Mouse (Mus musculus): ENCODE measurements around the gene Arl8a. TPM values are rescaled to one million over a fixed set of nuclear protein-coding genes. Genes with fewer than 3 reads are reported as not detected.
A peak's percentile ranks its signal among the peaks of the same experiment; 100 is the strongest.
"Not testable (repeated sequence)": the region's sequence is repeated elsewhere in the genome, so short reads cannot be mapped to it uniquely, and the experiment has no call there.

The Arl8a gene
- 8.9 and 10.5 TPM in 2 replicates for polyA plus RNA-seq (2015; fragmentation: Nextera tagmentation; extraction: Ambion mirVana)

DNA sequence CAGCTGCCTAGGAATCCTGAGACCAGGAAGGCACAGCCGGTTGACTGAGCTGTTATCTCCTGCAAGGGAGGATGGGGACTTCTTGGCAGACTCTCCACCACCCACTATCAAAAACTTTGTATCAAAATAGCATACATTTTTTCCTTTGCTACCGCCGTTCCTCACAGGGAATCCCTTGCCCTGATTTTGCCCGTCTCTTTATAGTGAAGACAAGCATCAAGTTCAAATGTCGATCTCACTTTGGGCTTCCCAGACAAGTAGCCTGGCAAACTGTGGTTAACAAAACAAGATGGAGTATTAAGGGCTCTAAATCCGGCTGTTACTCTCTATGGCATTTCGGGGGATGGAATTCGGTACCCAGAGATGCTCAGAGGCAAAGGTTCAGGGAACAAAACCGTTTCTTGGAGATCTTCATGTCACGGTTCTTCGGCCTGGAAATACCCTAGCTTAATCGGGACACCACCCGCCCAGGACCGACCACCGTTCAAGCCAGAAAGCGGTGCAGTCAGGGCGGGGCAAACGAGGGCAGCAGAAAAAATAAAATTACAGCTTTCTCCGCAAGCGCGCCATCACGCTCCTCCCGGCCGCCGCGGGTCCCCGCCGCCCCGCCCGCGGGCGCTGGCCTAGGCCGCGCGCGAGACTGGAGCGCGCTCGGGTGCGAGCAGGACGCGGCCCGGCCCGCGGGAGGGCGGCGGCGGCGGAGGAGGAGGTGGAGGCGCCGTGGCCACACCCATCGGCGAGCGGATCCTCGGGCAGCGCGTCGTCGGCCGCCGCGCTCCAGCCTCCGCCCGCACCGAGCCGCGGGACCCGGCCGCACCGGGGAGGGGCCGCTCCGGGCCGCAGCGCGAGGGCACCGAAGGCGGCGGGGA, at the start of gene Arl8a:
Gene Arl8a (plus strand): TSS at position 748 of the 869 bp plus-strand sequence.
- WGBS (ENCODE audit: insufficient replicate concordance): 1% methylated on average over 78 of the region's 78 CpGs

DNA sequence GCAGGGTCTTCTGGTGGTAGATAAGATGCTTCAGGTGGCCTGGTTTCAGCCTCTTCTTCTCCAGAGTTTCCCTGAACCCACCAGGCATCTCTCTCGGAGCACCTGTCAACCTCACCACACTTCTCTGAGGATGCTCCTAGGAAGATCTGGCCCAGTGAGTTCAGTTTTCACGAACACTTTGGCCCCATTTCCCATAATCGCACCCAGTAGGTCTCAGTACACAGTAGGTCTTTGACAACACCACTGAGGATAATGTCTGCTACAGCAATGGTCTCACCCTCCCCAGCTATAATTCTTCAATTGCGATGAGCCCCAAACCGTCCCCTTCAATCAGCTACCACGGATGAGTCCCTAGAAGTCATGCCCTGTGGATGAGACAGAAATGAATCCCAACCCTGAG, 49.2 kb upstream of the Arl8a start:
- WGBS (ENCODE audit: insufficient replicate concordance): 69% methylated on average over 6 of the region's 6 CpGs
- DNase-seq (no peak), ATAC-seq (ENCODE audit: low read depth) (no peak)
- H3K27ac ChIP-seq: no peak overlapping the region
- no peak overlapping the region for H3K4me3 ChIP-seq (replicated peaks)
- H3K4me2 ChIP-seq: no peak overlapping the region
- H3K36me3 ChIP-seq: no peaks in the 10 kb centered on the region
- H3K9me3 ChIP-seq (replicated peaks): no peaks in the 10 kb centered on the region
- peaks cover 12% of the 10 kb centered on the region for H3K4me1 ChIP-seq (replicated peaks)
- no peak overlapping the region for H3K9ac ChIP-seq
- H3K27me3 ChIP-seq: peaks cover 38% of the 10 kb centered on the region

More for the DNA sequence above, at the start of gene Arl8a:
- peak; percentile 80 for DNase-seq
- H3K4me3 ChIP-seq (replicated peaks): peak within 1 kb of the TSS; percentile 84
- H3K27ac ChIP-seq: peak within 1 kb of the TSS; percentile 77
- H3K9ac ChIP-seq: peak within 1 kb of the TSS; percentile 90
- peaks cover 28% of the 10 kb centered on the region for H3K4me1 ChIP-seq (replicated peaks)
- no peaks in the 10 kb centered on the region for H3K27me3 ChIP-seq
- no peaks in the 10 kb centered on the region for H3K9me3 ChIP-seq (replicated peaks)
- peak; percentile 93 for ATAC-seq (ENCODE audit: low read depth)
- peaks cover 18% of the 10 kb centered on the region for H3K36me3 ChIP-seq
- peak within 1 kb of the TSS; percentile 100 for H3K4me2 ChIP-seq

DNA sequence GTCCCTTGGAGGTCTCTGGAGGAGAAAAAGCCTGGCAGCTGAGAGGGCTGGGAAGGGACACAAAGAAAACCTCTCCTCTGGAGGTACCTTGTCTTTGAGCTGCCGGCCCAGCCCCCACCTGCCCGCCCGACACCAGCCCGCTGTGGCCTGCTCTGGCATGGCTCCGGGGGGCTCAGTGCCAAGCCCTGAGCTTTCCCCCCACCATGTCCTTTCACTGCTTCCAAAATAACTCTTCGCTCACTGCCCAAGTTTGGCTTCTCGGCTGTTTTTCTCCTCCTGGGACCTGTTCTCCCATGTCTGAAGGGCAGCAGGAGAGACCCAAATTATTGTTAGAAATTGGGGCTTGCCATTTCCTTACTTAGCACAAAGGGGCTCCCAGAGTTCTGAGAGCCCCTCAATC, 48.2 kb upstream of the Arl8a start:
- Histone ChIP-seq H3K9ac (no peak overlapping the region), H3K27me3 (peaks cover 48% of the 10 kb centered on the region), H3K27ac (no peak overlapping the region), H3K4me2 (no peak overlapping the region), H3K4me3 (replicated peaks) (no peak overlapping the region), H3K4me1 (replicated peaks) (peaks cover 12% of the 10 kb centered on the region), H3K36me3 (no peaks in the 10 kb centered on the region), H3K9me3 (replicated peaks) (no peaks in the 10 kb centered on the region)
- ATAC-seq (ENCODE audit: low read depth) (no peak), DNase-seq (no peak)
- WGBS (ENCODE audit: insufficient replicate concordance): 73% methylated on average over 7 of the region's 7 CpGs

DNA sequence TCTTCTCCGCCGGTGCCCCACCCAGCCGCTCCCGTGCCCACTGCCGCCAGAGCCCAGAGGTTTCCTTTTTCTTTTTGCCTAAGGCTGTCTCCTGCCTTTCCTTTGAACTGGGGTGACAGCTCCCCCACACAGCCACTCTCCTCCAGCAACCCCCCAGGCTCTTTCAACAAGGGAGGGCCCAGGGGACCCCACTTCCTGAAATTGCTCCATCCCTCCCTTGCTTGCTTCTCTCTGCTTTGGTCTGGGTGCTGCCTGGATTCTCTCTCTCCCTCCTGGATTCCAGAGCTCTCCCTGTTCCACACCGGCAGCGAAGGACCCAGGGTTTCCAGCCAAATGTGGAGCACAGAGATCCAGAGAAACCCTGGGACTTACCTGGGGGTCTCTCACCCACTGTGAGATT, 46.2 kb upstream of the Arl8a start:
- H3K27me3 ChIP-seq: peaks cover 68% of the 10 kb centered on the region
- H3K4me2 ChIP-seq: no peak overlapping the region
- H3K36me3 ChIP-seq: no peaks in the 10 kb centered on the region
- H3K4me1 ChIP-seq (replicated peaks): peaks cover 12% of the 10 kb centered on the region
- no peak overlapping the region for H3K27ac ChIP-seq
- WGBS (ENCODE audit: insufficient replicate concordance): 38% methylated on average over 7 of the region's 7 CpGs
- no peak overlapping the region for H3K4me3 ChIP-seq (replicated peaks)
- no peak for DNase-seq
- no peak overlapping the region for H3K9ac ChIP-seq
- no peak for ATAC-seq (ENCODE audit: low read depth)
- no peaks in the 10 kb centered on the region for H3K9me3 ChIP-seq (replicated peaks)

DNA sequence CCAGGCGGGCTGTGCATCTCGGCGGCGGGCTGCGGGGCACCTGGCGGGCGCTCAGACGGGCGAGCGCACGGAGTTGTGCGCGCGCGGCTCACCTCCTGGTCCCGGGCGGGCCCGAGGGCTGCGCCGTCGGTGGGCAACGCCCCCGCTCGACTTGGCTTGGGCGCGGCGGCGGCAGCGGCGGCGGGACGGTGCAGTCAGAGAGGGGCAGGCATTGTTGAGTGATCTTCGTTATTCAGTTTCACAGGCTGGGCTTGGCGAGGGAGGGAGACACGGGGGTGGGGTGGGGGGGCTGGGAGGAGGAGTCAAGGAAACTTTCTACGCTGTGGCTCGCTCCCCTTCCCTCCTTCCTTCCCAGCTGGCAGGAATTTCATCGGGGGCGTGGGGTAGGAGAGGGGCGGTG, 41.5 kb upstream of the Arl8a start, which contains the start of gene Lgr6:
Gene Lgr6 (minus strand): TSS at position 153 of the 400 bp plus-strand sequence.
- Histone ChIP-seq H3K4me1 (replicated peaks) (peaks cover 8% of the 10 kb centered on the region; the same call in 1 of the 2 replicates), H3K36me3 (no peaks in the 10 kb centered on the region), H3K9me3 (replicated peaks) (no peaks in the 10 kb centered on the region), H3K9ac (no peak within 1 kb of the TSS), H3K4me3 (replicated peaks) (peak within 1 kb of the TSS; percentile 35), H3K4me2 (peak within 1 kb of the TSS; percentile 48), H3K27me3 (peaks cover 77% of the 10 kb centered on the region), H3K27ac (no peak within 1 kb of the TSS)
- WGBS (ENCODE audit: insufficient replicate concordance): 0% methylated on average over 39 of the region's 40 CpGs
- ATAC-seq (ENCODE audit: low read depth) (no peak), DNase-seq (no peak)

DNA sequence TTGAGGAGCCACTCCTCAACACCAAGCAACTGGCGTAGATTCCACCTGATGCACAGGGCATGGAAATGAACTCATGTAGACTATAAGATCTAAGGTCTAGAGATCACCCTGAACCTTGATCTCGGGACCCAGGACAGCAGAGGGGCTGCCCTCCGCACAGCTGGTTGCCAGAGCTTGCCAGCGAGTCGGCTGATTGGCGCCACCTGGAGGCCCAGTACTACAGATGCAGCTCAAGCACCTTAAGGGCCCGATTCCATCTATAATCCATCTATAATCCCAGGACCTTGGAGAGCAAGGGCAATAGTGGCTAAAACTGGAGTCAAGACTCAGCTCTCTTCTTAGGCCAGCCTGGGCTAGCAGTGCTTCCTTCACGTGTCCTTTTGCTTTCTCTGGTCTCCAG, 40.7 kb upstream of the Arl8a start:
- Histone ChIP-seq H3K4me2 (no peak overlapping the region), H3K9me3 (replicated peaks) (no peaks in the 10 kb centered on the region), H3K27me3 (peaks cover 68% of the 10 kb centered on the region), H3K36me3 (no peaks in the 10 kb centered on the region), H3K9ac (no peak overlapping the region), H3K4me3 (replicated peaks) (no peak overlapping the region), H3K4me1 (replicated peaks) (peaks cover 8% of the 10 kb centered on the region; the same call in 1 of the 2 replicates), H3K27ac (no peak overlapping the region)
- peak; percentile 26 for DNase-seq
- ATAC-seq (ENCODE audit: low read depth): no peak
- WGBS (ENCODE audit: insufficient replicate concordance): 2% methylated on average over 8 of the region's 8 CpGs

DNA sequence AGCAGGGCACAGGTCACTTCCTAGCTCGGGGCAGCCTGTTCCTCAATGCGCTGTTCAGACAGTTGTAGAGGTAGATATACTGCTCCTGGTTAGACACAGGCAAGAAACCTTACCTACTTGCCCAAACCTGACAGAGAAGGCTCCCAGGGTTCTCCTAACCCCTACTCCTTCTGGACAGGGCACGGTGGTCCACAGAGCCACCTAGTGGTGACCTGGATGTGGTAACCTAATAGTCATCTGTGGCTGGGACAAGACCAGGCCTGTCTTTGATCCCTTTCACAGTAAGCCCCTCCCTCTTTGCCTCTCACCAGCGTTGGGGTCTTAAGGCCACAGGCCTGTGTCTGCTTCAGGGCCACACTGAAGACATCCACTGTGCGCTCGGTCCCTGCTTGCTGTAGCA, 38.0 kb upstream of the Arl8a start:
- H3K27me3 ChIP-seq: peaks cover 44% of the 10 kb centered on the region
- H3K9ac ChIP-seq: no peak overlapping the region
- no peak overlapping the region for H3K27ac ChIP-seq
- DNase-seq: no peak
- no peaks in the 10 kb centered on the region for H3K36me3 ChIP-seq
- H3K4me1 ChIP-seq (replicated peaks): peaks cover 12% of the 10 kb centered on the region
- H3K4me2 ChIP-seq: no peak overlapping the region
- WGBS (ENCODE audit: insufficient replicate concordance): 33% methylated on average over 6 of the region's 6 CpGs
- H3K4me3 ChIP-seq (replicated peaks): no peak overlapping the region
- no peaks in the 10 kb centered on the region for H3K9me3 ChIP-seq (replicated peaks)
- ATAC-seq (ENCODE audit: low read depth): no peak

DNA sequence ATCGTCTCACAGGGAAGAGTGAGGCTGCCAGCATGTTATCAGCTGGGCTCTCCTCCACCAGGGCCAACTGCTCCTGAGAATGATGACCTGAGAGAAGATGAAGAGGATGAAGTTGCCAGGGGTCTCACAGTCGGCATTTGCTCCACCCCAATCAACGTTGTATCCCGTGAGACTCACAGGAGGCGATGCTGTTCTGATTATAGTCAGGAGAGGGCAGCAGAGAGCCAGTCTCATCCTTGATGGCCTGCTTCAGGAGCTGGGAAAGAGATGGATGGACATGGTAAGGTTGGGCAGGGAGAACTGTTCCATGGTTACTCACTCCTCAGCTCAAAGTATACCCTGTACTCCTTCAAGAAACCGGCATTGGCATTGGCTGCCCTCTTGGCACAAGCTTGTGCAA, 36.5 kb upstream of the Arl8a start:
- H3K9ac ChIP-seq: no peak overlapping the region
- peaks cover 7% of the 10 kb centered on the region for H3K4me1 ChIP-seq (replicated peaks)
- no peak overlapping the region for H3K27ac ChIP-seq
- DNase-seq (peak; percentile 31), ATAC-seq (ENCODE audit: low read depth) (no peak)
- no peak overlapping the region for H3K4me3 ChIP-seq (replicated peaks)
- 11% methylated on average over 6 of the region's 6 CpGs for WGBS (ENCODE audit: insufficient replicate concordance)
- no peaks in the 10 kb centered on the region for H3K36me3 ChIP-seq
- peaks cover 29% of the 10 kb centered on the region for H3K27me3 ChIP-seq
- H3K9me3 ChIP-seq (replicated peaks): no peaks in the 10 kb centered on the region
- H3K4me2 ChIP-seq: no peak overlapping the region

DNA sequence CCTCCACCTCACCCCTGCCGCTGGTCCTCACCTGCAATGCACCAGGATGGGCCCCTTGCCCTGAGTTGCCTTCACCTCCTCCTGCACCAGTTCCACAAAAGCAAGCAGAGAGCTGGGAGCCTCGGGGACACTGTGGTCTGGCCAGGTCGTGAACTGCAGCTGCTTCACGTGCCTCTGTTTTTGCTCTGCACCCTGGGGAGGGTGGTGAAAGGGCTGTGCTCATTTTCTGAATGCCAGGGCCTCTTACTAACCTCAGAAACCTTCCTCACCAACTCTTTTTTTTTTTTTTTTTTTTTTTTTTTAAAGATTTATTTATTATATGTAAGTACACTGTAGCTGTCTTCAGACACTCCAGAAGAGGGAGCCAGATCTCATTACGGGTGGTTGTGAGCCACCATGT, 35.4 kb upstream of the Arl8a start:
- H3K27me3 ChIP-seq: peaks cover 17% of the 10 kb centered on the region
- not testable (repeated sequence) for H3K9ac ChIP-seq

DNA sequence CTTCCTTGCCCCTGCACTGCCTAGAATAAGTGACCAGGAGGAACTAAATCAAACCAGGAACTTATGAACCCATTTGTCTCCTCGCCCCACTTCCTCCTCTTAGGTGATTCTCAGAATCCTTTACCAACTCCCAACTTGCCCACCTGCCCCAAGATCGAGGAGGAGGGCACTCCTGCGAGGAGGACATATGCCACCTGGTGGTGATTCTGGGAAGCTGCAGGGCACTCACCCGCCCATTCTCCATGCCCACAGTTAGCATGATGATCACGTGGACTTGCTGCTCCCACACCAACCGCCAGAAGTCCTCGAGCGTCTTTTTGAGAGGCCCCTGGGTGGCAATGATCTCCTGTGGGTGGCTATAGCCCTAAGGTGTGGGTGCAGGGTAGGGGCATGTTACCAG, 34.0 kb upstream of the Arl8a start:
- no peaks in the 10 kb centered on the region for H3K9me3 ChIP-seq (replicated peaks)
- WGBS (ENCODE audit: insufficient replicate concordance): under 1% methylated on average over 8 of the region's 8 CpGs
- ATAC-seq (ENCODE audit: low read depth): no peak

More for the DNA sequence above, 35.4 kb upstream of the Arl8a start:
- H3K4me2 ChIP-seq; DNase-seq; H3K9me3 ChIP-seq (replicated peaks); ATAC-seq (ENCODE audit: low read depth); H3K36me3 ChIP-seq; H3K27ac ChIP-seq; H3K4me3 ChIP-seq (replicated peaks); H3K4me1 ChIP-seq (replicated peaks): not testable (repeated sequence)
- 54% methylated on average over 5 of the region's 5 CpGs for WGBS (ENCODE audit: insufficient replicate concordance)

DNA sequence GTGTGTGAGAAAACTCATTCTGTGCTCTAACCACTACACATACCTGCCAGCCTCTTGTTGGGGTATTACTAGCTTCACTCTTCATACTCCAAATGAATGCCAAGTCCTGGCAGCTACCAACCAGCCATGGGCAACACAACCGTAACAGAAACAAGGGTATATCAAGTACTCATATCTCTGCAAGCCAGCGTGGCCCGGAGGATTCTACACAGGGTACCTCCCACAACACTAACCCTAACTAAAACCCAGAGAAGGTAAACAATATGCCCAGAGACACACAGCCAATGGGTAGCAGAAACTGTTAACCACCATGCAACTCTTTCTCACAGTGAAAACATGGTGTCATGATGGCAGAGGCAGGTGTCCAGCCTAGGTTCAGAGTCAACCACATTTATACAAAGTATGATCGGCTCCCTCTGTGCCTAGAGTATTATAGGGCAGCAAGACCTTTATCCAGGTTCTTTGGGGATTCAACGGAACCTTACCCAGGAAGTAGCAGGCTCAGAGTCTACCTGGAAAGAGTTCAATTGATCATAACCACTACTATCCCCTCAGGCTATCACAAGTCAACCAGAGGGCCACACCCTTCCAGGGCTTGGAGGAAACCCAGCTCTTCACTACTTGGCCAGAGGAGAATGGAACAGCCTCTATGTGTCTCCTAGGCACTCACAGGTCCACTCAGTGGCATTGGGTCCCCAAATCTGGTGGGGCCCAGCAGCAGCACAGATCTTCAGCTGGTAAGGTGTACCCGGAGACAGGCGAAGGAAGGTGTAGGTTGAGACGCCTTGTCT, 21.9 kb upstream of the Arl8a start:
- no peak for ATAC-seq (ENCODE audit: low read depth)
- Histone ChIP-seq H3K36me3 (no peaks in the 10 kb centered on the region), H3K27ac (no peak overlapping the region), H3K4me3 (replicated peaks) (no peak overlapping the region), H3K9me3 (replicated peaks) (no peaks in the 10 kb centered on the region), H3K4me2 (no peak overlapping the region), H3K4me1 (replicated peaks) (peaks cover 15% of the 10 kb centered on the region), H3K9ac (no peak overlapping the region), H3K27me3 (peaks cover 9% of the 10 kb centered on the region; the same call in 1 of the 2 replicates)
- no peak for DNase-seq
- 71% methylated on average over 8 of the region's 8 CpGs for WGBS (ENCODE audit: insufficient replicate concordance)

More for the DNA sequence above, 34.0 kb upstream of the Arl8a start:
- no peak overlapping the region for H3K4me2 ChIP-seq
- no peak overlapping the region for H3K9ac ChIP-seq
- H3K27me3 ChIP-seq: peaks cover 3% of the 10 kb centered on the region; the same call in 1 of the 2 replicates
- H3K4me3 ChIP-seq (replicated peaks): no peak overlapping the region
- H3K27ac ChIP-seq: no peak overlapping the region
- DNase-seq: peak; percentile 38
- peaks cover 3% of the 10 kb centered on the region for H3K4me1 ChIP-seq (replicated peaks)
- H3K36me3 ChIP-seq: no peaks in the 10 kb centered on the region
